In the genomic region with DNA sequence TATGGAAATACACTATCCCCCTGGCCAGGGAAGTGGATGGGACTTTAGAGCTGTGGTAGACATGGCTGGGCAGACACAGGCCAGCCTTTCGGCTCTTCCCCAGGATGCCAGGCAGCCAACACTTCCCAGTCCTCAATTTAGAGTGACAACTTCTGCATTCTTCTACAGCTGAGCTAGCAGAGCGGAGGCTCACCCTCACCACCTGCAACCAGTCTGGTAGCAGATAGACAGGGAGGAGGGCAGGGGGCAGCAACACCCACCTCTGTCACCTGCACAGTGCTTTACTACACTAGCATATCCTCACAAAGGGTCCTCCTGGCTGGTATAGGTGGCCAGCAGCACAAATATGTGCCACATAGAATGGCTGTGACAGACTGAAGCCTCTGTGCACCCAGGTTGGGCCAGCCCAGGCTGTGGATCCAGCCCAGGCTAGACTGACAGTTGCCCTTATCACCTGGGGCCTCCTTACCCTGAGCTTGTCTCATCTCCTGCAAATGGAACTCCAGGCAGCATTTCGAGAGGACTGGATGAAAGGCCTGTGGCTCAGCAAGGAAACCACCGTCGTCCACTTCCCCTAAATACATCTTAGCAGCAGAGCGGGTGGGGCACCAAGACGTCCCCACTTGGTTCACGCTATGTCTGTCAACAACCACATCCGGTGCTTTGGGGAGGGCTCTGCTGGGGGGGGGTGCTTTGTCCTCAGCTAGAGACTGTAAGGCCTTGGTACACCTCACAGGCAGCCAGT, we compare ENCODE assay signal across 9 mouse cellular contexts. TPM values are rescaled to one million over a fixed set of nuclear protein-coding genes. Genes with fewer than 3 reads are reported as not detected.
A peak's percentile ranks its signal among the peaks of the same experiment; 100 is the strongest.
DNase-seq lines count a peak whose midpoint lies in the region; ATAC-seq and TF ChIP-seq lines count a peak whose summit lies in the region.
"Had no signal": no experiment of that assay in that cellular context is flagged by ENCODE, and none has a peak within 500 bp of the region (broad histone marks: within the 10 kb centered on the region; RNA-seq: fewer than 3 reads in every experiment).

No protein-coding gene starts in this region.

- peaks cover 8% of the 10 kb centered on the region; the same call in 1 of the 2 replicates for H3K27me3 ChIP-seq in heart, embryonic 16.5 days (ENCODE audit: control insufficient read depth, insufficient read depth, low read length)
- H3K27me3 ChIP-seq in heart, embryonic 11.5 days (ENCODE audit: control insufficient read depth, insufficient read depth, low read length): peaks cover 16% of the 10 kb centered on the region
- H3K27me3 ChIP-seq in lung, postnatal 0 days (replicated peaks; ENCODE audit: insufficient read depth, low read length): peaks cover 4% of the 10 kb centered on the region
- H3K27me3 ChIP-seq in hindbrain, embryonic 11.5 days (ENCODE audit: control insufficient read depth, insufficient read depth, low read length): peaks cover 12% of the 10 kb centered on the region

- no peaks in the 10 kb centered on the region for H3K36me3 ChIP-seq in heart, embryonic 16.5 days (ENCODE audit: control insufficient read depth, insufficient read depth)
- no peaks in the 10 kb centered on the region for H3K36me3 ChIP-seq in heart, embryonic 11.5 days (ENCODE audit: control insufficient read depth, insufficient read depth, low read length)
- H3K36me3 ChIP-seq in lung, postnatal 0 days (ENCODE audit: insufficient read depth, low read length): no peaks in the 10 kb centered on the region
- no peaks in the 10 kb centered on the region for H3K36me3 ChIP-seq in hindbrain, embryonic 11.5 days (ENCODE audit: control insufficient read depth, insufficient read depth, low read length)
- H3K36me3 ChIP-seq: neural tube, embryonic 13.5 days had no signal

- WGBS in heart, embryonic 16.5 days: 51% methylated on average over 9 of the region's 9 CpGs
- 53% methylated on average over 9 of the region's 9 CpGs for WGBS in heart, embryonic 11.5 days (ENCODE audit: insufficient replicate concordance)
- WGBS in lung, postnatal 0 days: 41% methylated on average over 9 of the region's 9 CpGs
- 79% methylated on average over 9 of the region's 9 CpGs for WGBS in hindbrain, embryonic 11.5 days

- no peak overlapping the region for H3K9ac ChIP-seq in heart, embryonic 16.5 days (ENCODE audit: low read length)
- H3K9ac ChIP-seq in heart, embryonic 11.5 days (ENCODE audit: low read depth, low read length): no peak overlapping the region
- H3K9ac ChIP-seq in lung, postnatal 0 days (replicated peaks; ENCODE audit: low read depth): no peak overlapping the region
- H3K9ac ChIP-seq in hindbrain, embryonic 11.5 days (ENCODE audit: low read depth, low read length): no peak overlapping the region
- H3K9ac ChIP-seq: neural tube, embryonic 13.5 days had no signal

- H3K4me1 ChIP-seq in heart, embryonic 16.5 days (ENCODE audit: control insufficient read depth, insufficient read depth, low read length): peaks cover 11% of the 10 kb centered on the region
- no peaks in the 10 kb centered on the region for H3K4me1 ChIP-seq in heart, embryonic 11.5 days (ENCODE audit: control insufficient read depth, insufficient read depth, low read length)
- peaks cover 55% of the 10 kb centered on the region for H3K4me1 ChIP-seq in bone marrow macrophage, adult 2 months (ENCODE audit: control insufficient read depth, insufficient read depth, low read length)
- H3K4me1 ChIP-seq in lung, postnatal 0 days (ENCODE audit: insufficient read depth, low read depth, low read length): no peaks in the 10 kb centered on the region
- no peaks in the 10 kb centered on the region; the same call in 1 of the 2 replicates for H3K4me1 ChIP-seq in hindbrain, embryonic 11.5 days (replicated peaks; ENCODE audit: control insufficient read depth, insufficient read depth, low read length)

- peak; percentile 64 for ATAC-seq in heart, embryonic 16.5 days (replicated peaks; ENCODE audit: extremely low read depth, insufficient read depth, low FRiP score)
- ATAC-seq in heart, embryonic 11.5 days (replicated peaks; ENCODE audit: insufficient number of reproducible peaks, low FRiP score, low TSS enrichment): no peak
- ATAC-seq in lung, postnatal 0 days: peak; percentile 69
- ATAC-seq in erythroblast, adult 5-6 weeks (replicated peaks; ENCODE audit: low FRiP score, poor library complexity, severe bottlenecking): no peak
- ATAC-seq in hindbrain, embryonic 11.5 days (ENCODE audit: low FRiP score): no peak

- TF ChIP-seq CTCF in bone marrow macrophage, adult 2 months (IDR thresholded peaks at IDR 0.05; ENCODE audit: low read depth, low read length): no peak
- TF ChIP-seq CTCF in lung, postnatal 0 days (IDR thresholded peaks at IDR 0.05): no peak

- DNase-seq in lung, postnatal 0 days (ENCODE audit: low spot score): peak; percentile 53
- DNase-seq in spleen, postnatal 4 days (ENCODE audit: low spot score in 2 of 2): peak; percentile 73 to 81
- DNase-seq in urinary bladder, postnatal 10 days (ENCODE audit: low spot score): no peak
- no peak for DNase-seq in hindbrain, embryonic 11.5 days (ENCODE audit: low spot score)

- TF ChIP-seq EP300 in lung, postnatal 0 days (IDR thresholded peaks at IDR 0.05): 0 out of 2 replicates have a peak, but pooled peaks have one; percentile 11

- H3K4me3 ChIP-seq in heart, embryonic 16.5 days (ENCODE audit: low read length): no peak overlapping the region
- H3K4me3 ChIP-seq in heart, embryonic 11.5 days (ENCODE audit: low read depth, low read length): no peak overlapping the region
- H3K4me3 ChIP-seq in bone marrow macrophage, adult 2 months (ENCODE audit: insufficient read depth, low read length): peak overlapping the region; percentile 45
- H3K4me3 ChIP-seq in lung, postnatal 0 days (ENCODE audit: low read depth, low read length): no peak overlapping the region
- no peak overlapping the region for H3K4me3 ChIP-seq in hindbrain, embryonic 11.5 days (ENCODE audit: low read depth, low read length)
- H3K4me3 ChIP-seq: neural tube, embryonic 13.5 days had no signal

- H3K9me3 ChIP-seq in heart, embryonic 16.5 days (replicated peaks; ENCODE audit: control insufficient read depth, low read length): no peaks in the 10 kb centered on the region
- no peaks in the 10 kb centered on the region for H3K9me3 ChIP-seq in heart, embryonic 11.5 days (replicated peaks; ENCODE audit: control insufficient read depth, low read length)
- H3K9me3 ChIP-seq in lung, postnatal 0 days (ENCODE audit: low read length): no peaks in the 10 kb centered on the region
- H3K9me3 ChIP-seq in hindbrain, embryonic 11.5 days (ENCODE audit: control insufficient read depth, low read length): no peaks in the 10 kb centered on the region
- H3K9me3 ChIP-seq: neural tube, embryonic 13.5 days had no signal

- no peak overlapping the region for H3K4me2 ChIP-seq in heart, embryonic 16.5 days (ENCODE audit: low read depth, low read length)
- no peak overlapping the region for H3K4me2 ChIP-seq in heart, embryonic 11.5 days
- no peak overlapping the region for H3K4me2 ChIP-seq in lung, postnatal 0 days (replicated peaks; ENCODE audit: low read depth, low read length)
- no peak overlapping the region for H3K4me2 ChIP-seq in hindbrain, embryonic 11.5 days (replicated peaks; ENCODE audit: low read depth, low read length)
- H3K4me2 ChIP-seq: neural tube, embryonic 13.5 days had no signal

- H3K27ac ChIP-seq in heart, embryonic 16.5 days (ENCODE audit: low read length): peak overlapping the region; percentile 12; the same call in 1 of the 2 replicates
- H3K27ac ChIP-seq in heart, embryonic 11.5 days (ENCODE audit: low read depth, low read length): no peak overlapping the region
- H3K27ac ChIP-seq in bone marrow macrophage, adult 2 months (ENCODE audit: insufficient read depth, low read depth, low read length): peak overlapping the region; percentile 89
- H3K27ac ChIP-seq in lung, postnatal 0 days (ENCODE audit: low read length): no peak overlapping the region
- H3K27ac ChIP-seq in hindbrain, embryonic 11.5 days (ENCODE audit: low read depth, low read length): no peak overlapping the region
- H3K27ac ChIP-seq: neural tube, embryonic 13.5 days had no signal

- no peak for TF ChIP-seq POLR2A in bone marrow macrophage, adult 2 months (IDR thresholded peaks at IDR 0.05; ENCODE audit: borderline replicate concordance, low read depth, low read length)

RNA-seq across cellular contexts. Expression of gene Susd3, which starts 6.0 kb away (rescaled TPM):
- polyA plus RNA-seq in heart, embryonic 16.5 days (2015; fragmentation: Nextera tagmentation; extraction: Ambion mirVana): 1.4 and 1.8 TPM in 2 replicates
- polyA plus RNA-seq in heart, embryonic 11.5 days (2014; fragmentation: Nextera tagmentation; extraction: Ambion mirVana): 0.68 and 0.86 TPM in 2 replicates
- polyA plus RNA-seq in bone marrow macrophage, adult 2 months (2012; ENCODE audit: insufficient read depth, insufficient read length, missing spikeins): 139 and 143 TPM in 2 replicates
- polyA plus RNA-seq in lung, postnatal 0 days (2015; fragmentation: Nextera tagmentation; extraction: Ambion mirVana): 2.5 TPM in 2 replicates
- total RNA-seq in erythroblast, adult 5-6 weeks (2015; ENCODE audit: low replicate concordance): 1.5 and 2.5 TPM in 2 replicates
- total RNA-seq in erythroblast, adult 5-6 weeks (2017; ENCODE audit: low replicate concordance): 1.1 and 5.2 TPM in 2 replicates
- polyA plus RNA-seq in hindbrain, embryonic 11.5 days (2014; fragmentation: Nextera tagmentation; extraction: Ambion mirVana): 0.63 and 0.73 TPM in 2 replicates

RNA-seq across cellular contexts. Expression of gene Card19, which starts 26.7 kb away (rescaled TPM):
- polyA plus RNA-seq in heart, embryonic 16.5 days (2015; fragmentation: Nextera tagmentation; extraction: Ambion mirVana): 143 and 144 TPM in 2 replicates
- 71.9 and 73.7 TPM in 2 replicates for polyA plus RNA-seq in heart, embryonic 11.5 days (2014; fragmentation: Nextera tagmentation; extraction: Ambion mirVana)
- polyA plus RNA-seq in bone marrow macrophage, adult 2 months (2012; ENCODE audit: insufficient read depth, insufficient read length, missing spikeins): 261 and 268 TPM in 2 replicates
- 90.4 and 112 TPM in 2 replicates for polyA plus RNA-seq in lung, postnatal 0 days (2015; fragmentation: Nextera tagmentation; extraction: Ambion mirVana)
- total RNA-seq in erythroblast, adult 5-6 weeks (2015; ENCODE audit: low replicate concordance): 13.1 and 22.8 TPM in 2 replicates
- 8.2 and 8.9 TPM in 2 replicates for total RNA-seq in erythroblast, adult 5-6 weeks (2017; ENCODE audit: low replicate concordance)
- polyA plus RNA-seq in hindbrain, embryonic 11.5 days (2014; fragmentation: Nextera tagmentation; extraction: Ambion mirVana): 20.3 and 27.4 TPM in 2 replicates

RNA-seq across cellular contexts. Expression of gene Ninj1, which starts 55.2 kb away (rescaled TPM):
- polyA plus RNA-seq in heart, embryonic 16.5 days (2015; fragmentation: Nextera tagmentation; extraction: Ambion mirVana): 78.8 and 84.5 TPM in 2 replicates
- 59.1 and 60.6 TPM in 2 replicates for polyA plus RNA-seq in heart, embryonic 11.5 days (2014; fragmentation: Nextera tagmentation; extraction: Ambion mirVana)
- 497 and 521 TPM in 2 replicates for polyA plus RNA-seq in bone marrow macrophage, adult 2 months (2012; ENCODE audit: insufficient read depth, insufficient read length, missing spikeins)
- 66.3 and 72.0 TPM in 2 replicates for polyA plus RNA-seq in lung, postnatal 0 days (2015; fragmentation: Nextera tagmentation; extraction: Ambion mirVana)
- total RNA-seq in erythroblast, adult 5-6 weeks (2015; ENCODE audit: low replicate concordance): 18.3 and 22.2 TPM in 2 replicates
- total RNA-seq in erythroblast, adult 5-6 weeks (2017; ENCODE audit: low replicate concordance): 6.4 and 13.3 TPM in 2 replicates
- 20.6 and 21.5 TPM in 2 replicates for polyA plus RNA-seq in hindbrain, embryonic 11.5 days (2014; fragmentation: Nextera tagmentation; extraction: Ambion mirVana)

Comparison
In these comparisons a context has a peak if more than half of its experiments do, and no peak if none do; other contexts are left out.
1. ATAC-seq: peak in heart, embryonic 16.5 days (single experiment) and lung, postnatal 0 days (single experiment); none in heart, embryonic 11.5 days (single experiment), erythroblast, adult 5-6 weeks (single experiment) and hindbrain, embryonic 11.5 days (single experiment).
2. H3K27ac ChIP-seq: peak in heart, embryonic 16.5 days (single experiment) and bone marrow macrophage, adult 2 months (single experiment); none in heart, embryonic 11.5 days (single experiment), lung, postnatal 0 days (single experiment) and hindbrain, embryonic 11.5 days (single experiment).
3. DNase-seq: peak in lung, postnatal 0 days (single experiment) and spleen, postnatal 4 days (2 of 2); none in urinary bladder, postnatal 10 days (single experiment) and hindbrain, embryonic 11.5 days (single experiment).
4. RNA of gene Susd3, which starts 6.0 kb away (polyA plus RNA-seq): 139 to 143 TPM in bone marrow macrophage, adult 2 months; 2.5 TPM in lung, postnatal 0 days, 1.4 to 1.8 TPM in heart, embryonic 16.5 days, 0.68 to 0.86 TPM in heart, embryonic 11.5 days and 0.63 to 0.73 TPM in hindbrain, embryonic 11.5 days; every median in the first group is over 10 times any median in the second.